Mouse (Mus musculus) CH12.LX (cell line): ENCODE data around the gene Ehd2.

Source experiments
- CTCF ChIP-seq, 2 experiments: IDR thresholded peaks in 1 of 2; conservative IDR thresholded peaks in 1 of 2; 2 replicates each; pipeline ENCODE4 v1.5.1; 2011 to 2012; ENCODE audit warnings: low read depth in 2 of 2, low read length in 2 of 2, improper control_type of control experiment in 1 of 2, inconsistent platforms in 1 of 2, mild to moderate bottlenecking in 1 of 2, moderate library complexity in 1 of 2
- ETS1 ChIP-seq: conservative IDR thresholded peaks from 2 replicates; pipeline ENCODE4 v1.6.1; 2012; ENCODE audit warnings: low read depth, mild to moderate bottlenecking, inconsistent platforms, low read length, improper control_type of control experiment, moderate library complexity
- GABPA ChIP-seq: IDR thresholded peaks from 2 replicates; pipeline ENCODE4 v1.6.1; 2012; ENCODE audit warnings: low read depth, low read length, improper control_type of control experiment, inconsistent platforms; ENCODE audit not compliant: insufficient replicate concordance
- MAX ChIP-seq: IDR thresholded peaks from 2 replicates; pipeline ENCODE4 v1.6.1; 2011; ENCODE audit warnings: low read length, improper control_type of control experiment
- MAZ ChIP-seq: IDR thresholded peaks from 2 replicates; pipeline ENCODE4 v1.6.1; 2012; ENCODE audit warnings: low read depth, mild to moderate bottlenecking, inconsistent platforms, low read length, improper control_type of control experiment, moderate library complexity
- POLR2A ChIP-seq: IDR thresholded peaks from 2 replicates; pipeline ENCODE4 v1.6.1; 2011; ENCODE audit warnings: low read depth, mild to moderate bottlenecking, improper control_type of control experiment, low read length
- SIN3A ChIP-seq: IDR thresholded peaks from 2 replicates; pipeline ENCODE4 v1.6.1; 2012; ENCODE audit warnings: low read length, improper control_type of control experiment, inconsistent platforms
- TBP ChIP-seq: conservative IDR thresholded peaks from 2 replicates; pipeline ENCODE4 v1.6.1; 2011; ENCODE audit warnings: low read depth, low read length, improper control_type of control experiment
- TCF12 ChIP-seq: IDR thresholded peaks from 2 replicates; pipeline ENCODE4 v1.6.1; 2014; ENCODE audit warnings: low read depth, mild to moderate bottlenecking, inconsistent platforms, low read length, improper control_type of control experiment
- USF2 ChIP-seq: conservative IDR thresholded peaks from 2 replicates; pipeline ENCODE4 v1.6.1; 2011; ENCODE audit warnings: low read depth, low read length, improper control_type of control experiment
- ZC3H11A ChIP-seq: IDR thresholded peaks from 2 replicates; pipeline ENCODE4 v1.6.1; 2012; ENCODE audit warnings: low read depth, mild to moderate bottlenecking, inconsistent platforms, low read length, improper control_type of control experiment

GRCm38 (mm10) chr7:15952416-15952815, 15.0 kb downstream of the Ehd2 start:
- TF ChIP-seq CTCF (conservative IDR thresholded peaks at IDR 0.05 in 1 of 2, IDR thresholded peaks at IDR 0.05 in 1 of 2; ENCODE audit: low read depth in 2 of 2, low read length in 2 of 2) (no peak), MAZ (no peak), ETS1 (no peak), POLR2A (no peak), SIN3A (no peak), ZC3H11A (no peak), TCF12 (no peak), TBP (no peak), MAX (no peak), USF2 (no peak), GABPA (no peak)
